Mouse (Mus musculus) cortical plate, adult 2 months (tissue): ENCODE measurements around the gene Pgrmc2.

Experiments
- CTCF ChIP-seq: fragments of 200-500 bp; IDR thresholded peaks from 2 replicates; pipeline ENCODE4 v1.5.1; 2011; ENCODE audit warnings: mild to moderate bottlenecking, control low read depth, low read length; ENCODE audit not compliant: insufficient read depth; ENCODE audit errors: extremely low read depth
- POLR2A ChIP-seq: fragments of 200-500 bp; IDR thresholded peaks from 2 replicates; pipeline ENCODE4 v1.6.1; 2011; ENCODE audit warnings: mild to moderate bottlenecking, low read length, control low read depth; ENCODE audit not compliant: insufficient read depth; ENCODE audit errors: extremely low read depth

- TF ChIP-seq CTCF (no peak), POLR2A (no peak)
These were observed 25.5 kb upstream of the Pgrmc2 start for GRCm38 (mm10) chr3:41108306-41108785.
